Mouse (Mus musculus): ENCODE measurements around the gene Guca2b.

- TF ChIP-seq CTCF (IDR thresholded peaks at IDR 0.05; ENCODE audit: extremely low read depth, insufficient read length, insufficient replicate concordance, low read depth, low read length) (no peak), POLR2A (IDR thresholded peaks at IDR 0.05; ENCODE audit: low read depth, low read length) (no peak)
These were observed 4.2 kb upstream of the Guca2b start for GRCm38 (mm10) chr4:119662976-119663375.
